Mouse (Mus musculus): Measurements from ENCODE around the gene Tmem184c.

Gene Tmem184c

GRCm38 (mm10) chr8:77610374-77610969, at the start of gene Tmem184c:
Gene Tmem184c, minus strand, starts transcription at chr8:77610698.
- peak; percentile 97 for DNase-seq (ENCODE audit: low spot score)

GRCm38 (mm10) chr8:77659534-77660080, 49.1 kb upstream of the Tmem184c start:
- DNase-seq (ENCODE audit: low spot score): no peak

GRCm38 (mm10) chr8:77658356-77658755, 47.9 kb upstream of the Tmem184c start:
- no peak for DNase-seq (ENCODE audit: low spot score)

- no peak for DNase-seq (ENCODE audit: low spot score)
Observed at GRCm38 (mm10) chr8:77650646-77651190, 40.2 kb upstream of the Tmem184c start.

GRCm38 (mm10) chr8:77640093-77640839, 29.8 kb upstream of the Tmem184c start:
- no peak for DNase-seq (ENCODE audit: low spot score)

- DNase-seq (ENCODE audit: low spot score): no peak
Observed at GRCm38 (mm10) chr8:77637593-77637992, 27.1 kb upstream of the Tmem184c start.

- no peak for DNase-seq (ENCODE audit: low spot score)
Observed at GRCm38 (mm10) chr8:77634035-77634434, 23.5 kb upstream of the Tmem184c start.

- no peak for DNase-seq (ENCODE audit: low spot score)
Observed at GRCm38 (mm10) chr8:77633211-77633610, 22.7 kb upstream of the Tmem184c start.

- no peak for DNase-seq (ENCODE audit: low spot score)
Observed at GRCm38 (mm10) chr8:77630691-77631090, 20.2 kb upstream of the Tmem184c start.

- DNase-seq (ENCODE audit: low spot score): peak; percentile 87
Observed at GRCm38 (mm10) chr8:77629858-77630537, 19.5 kb upstream of the Tmem184c start.

GRCm38 (mm10) chr8:77623677-77624209, 13.2 kb upstream of the Tmem184c start:
- no peak for DNase-seq (ENCODE audit: low spot score)

- DNase-seq (ENCODE audit: low spot score): peak; percentile 51
Observed at GRCm38 (mm10) chr8:77617916-77618315, 7.4 kb upstream of the Tmem184c start.

- DNase-seq (ENCODE audit: low spot score): no peak
Observed at GRCm38 (mm10) chr8:77609621-77610020, 877 bp downstream of the Tmem184c start.

GRCm38 (mm10) chr8:77584174-77584573, 26.3 kb downstream of the Tmem184c start:
- no peak for DNase-seq (ENCODE audit: low spot score)

- DNase-seq (ENCODE audit: low spot score): no peak
Observed at GRCm38 (mm10) chr8:77577674-77578073, 32.8 kb downstream of the Tmem184c start.

GRCm38 (mm10) chr8:77574229-77574628, 36.3 kb downstream of the Tmem184c start:
- DNase-seq (ENCODE audit: low spot score): no peak

- no peak for DNase-seq (ENCODE audit: low spot score)
Observed at GRCm38 (mm10) chr8:77561441-77561840, 49.1 kb downstream of the Tmem184c start.

- no peak for DNase-seq (ENCODE audit: low spot score)
Observed at GRCm38 (mm10) chr8:77552491-77552890, 58.0 kb downstream of the Tmem184c start.

- no peak for DNase-seq (ENCODE audit: low spot score)
Observed at GRCm38 (mm10) chr8:77549881-77550580, 60.5 kb downstream of the Tmem184c start.

- peak; percentile 93 for DNase-seq (ENCODE audit: low spot score)
Observed at GRCm38 (mm10) chr8:77549121-77549706, 61.3 kb downstream of the Tmem184c start, which contains the start of gene Prmt9. Gene Prmt9, plus strand, starts transcription at chr8:77549397.

Data from ovary, postnatal 36 days (tissue).